Mouse (Mus musculus) ES-Bruce4 (cell line): ENCODE data around the gene Fgfr2.

Source experiments
- EP300 ChIP-seq: IDR thresholded peaks from 2 replicates; pipeline ENCODE4 v1.6.1; 2011; ENCODE audit warnings: low read depth, low read length; ENCODE audit not compliant: insufficient read depth
- POLR2A ChIP-seq: IDR thresholded peaks from one replicate; pipeline ENCODE4 v1.8.1; 2011; ENCODE audit warnings: low read length; ENCODE audit not compliant: insufficient read depth

- TF ChIP-seq EP300 = no peak
- no peak for TF ChIP-seq POLR2A
Measured at GRCm38 (mm10) chr7:130189901-130190300, 2933.2 kb downstream of the Fgfr2 start.
